Mouse (Mus musculus) fat pad, adult 2 months (tissue): ENCODE measurements around the gene Ngb.

Source experiments
- DNase-seq: peaks from one replicate; pipeline ENCODE4 v3.0.0-alpha.2; 2011; ENCODE audit warnings: low read depth, low spot score; ENCODE audit errors: extremely low read depth

Ngb gene

DNA sequence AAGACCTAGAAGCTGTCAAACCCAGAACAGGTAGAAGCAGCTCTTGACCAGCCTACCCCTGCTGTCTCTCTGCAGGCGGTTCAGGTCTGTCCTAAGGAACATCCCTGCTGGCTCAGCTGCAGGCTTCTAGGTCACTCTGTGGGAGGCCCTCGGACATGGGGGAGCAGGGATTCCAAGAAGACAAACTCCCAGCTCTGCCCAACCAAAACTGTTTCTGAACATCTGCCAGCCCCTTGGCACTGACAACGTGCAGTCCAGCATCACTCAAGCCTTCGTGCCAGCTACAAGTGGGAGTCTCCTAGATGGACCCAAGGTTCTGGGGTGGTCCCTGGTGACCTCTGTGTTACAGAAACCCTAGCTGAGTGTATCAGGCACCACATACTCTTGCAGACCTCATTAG lies 9.1 kb downstream of the Ngb start:
- DNase-seq = no peak

DNA sequence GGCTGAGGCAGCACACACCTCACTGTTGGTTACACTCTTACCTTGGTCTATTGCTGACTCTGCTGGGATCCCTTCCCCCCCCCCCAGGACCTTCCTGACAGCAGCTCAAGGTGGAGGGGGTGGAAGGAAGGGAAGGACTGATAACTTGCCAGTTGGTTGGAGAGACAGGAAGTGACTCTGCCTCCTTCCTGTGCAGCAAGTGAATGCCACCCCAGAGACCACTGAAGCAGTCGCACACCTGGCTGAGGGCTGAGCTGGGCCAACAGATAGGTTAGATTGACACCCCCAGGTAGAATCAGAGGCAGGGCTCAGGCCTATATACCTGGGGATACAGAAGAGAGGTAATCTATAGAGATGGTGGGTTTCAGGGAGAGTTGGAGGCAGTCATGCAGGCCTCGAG lies 10.4 kb downstream of the Ngb start:
- DNase-seq = no peak

DNA sequence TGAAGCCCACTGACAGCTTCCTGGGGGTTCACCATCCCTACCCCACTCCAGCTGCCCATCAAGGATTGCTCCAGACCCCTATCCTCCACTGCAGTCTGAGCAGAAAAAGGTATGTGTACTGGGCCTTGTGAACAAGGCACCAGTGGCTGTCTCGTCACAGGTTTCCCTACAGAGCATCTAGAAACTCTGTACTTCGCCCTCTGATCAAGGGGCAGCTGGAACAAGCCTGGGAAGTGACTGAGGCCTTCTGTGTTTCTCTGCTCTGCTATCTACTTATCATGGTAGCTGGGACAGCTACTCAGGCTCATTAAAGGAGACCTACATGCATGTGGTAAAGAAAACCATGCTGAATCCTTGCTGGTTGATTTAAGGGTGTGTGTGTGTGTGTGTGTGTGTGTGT lies 12.6 kb downstream of the Ngb start:
- DNase-seq = no peak

DNA sequence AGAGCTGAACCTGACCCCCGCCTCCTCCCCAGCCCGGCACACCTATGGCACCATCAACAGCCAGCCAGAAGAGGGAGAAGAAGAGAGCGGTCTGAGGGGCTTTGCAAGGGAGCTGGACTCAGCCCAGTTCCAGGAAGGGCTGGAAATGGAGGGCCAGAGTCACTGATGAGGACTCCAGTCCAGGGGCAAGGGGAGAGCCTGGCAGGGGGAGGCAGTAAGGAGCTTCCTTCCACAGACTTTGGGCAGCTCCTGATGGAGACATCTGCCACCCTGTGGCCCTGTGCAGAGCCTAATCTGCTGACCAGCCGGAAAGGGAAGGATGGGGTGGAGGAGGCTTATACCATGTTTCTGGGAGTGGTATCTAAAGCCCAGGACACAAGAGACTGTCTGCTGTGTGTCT lies 13.1 kb downstream of the Ngb start:
- DNase-seq = no peak

DNA sequence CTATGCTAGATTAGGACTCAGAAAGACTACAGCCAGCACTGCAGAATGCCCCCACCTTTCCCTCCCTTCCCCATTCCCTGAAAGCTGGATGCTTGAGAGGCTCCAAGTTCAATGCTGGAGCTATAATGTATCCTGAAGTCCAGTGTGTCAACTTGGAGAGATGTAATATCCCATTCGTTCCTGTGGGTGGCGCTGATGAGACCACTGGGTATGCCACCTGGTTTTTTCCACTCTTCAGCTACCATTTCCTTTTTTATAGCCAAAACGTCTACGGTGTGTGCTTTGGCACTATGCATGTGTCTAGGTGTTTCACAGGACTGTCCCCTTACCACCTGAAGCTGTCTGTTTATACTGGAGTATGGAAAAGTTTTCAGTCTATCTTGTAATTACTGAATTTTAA lies 14.0 kb downstream of the Ngb start:
- no peak for DNase-seq

DNA sequence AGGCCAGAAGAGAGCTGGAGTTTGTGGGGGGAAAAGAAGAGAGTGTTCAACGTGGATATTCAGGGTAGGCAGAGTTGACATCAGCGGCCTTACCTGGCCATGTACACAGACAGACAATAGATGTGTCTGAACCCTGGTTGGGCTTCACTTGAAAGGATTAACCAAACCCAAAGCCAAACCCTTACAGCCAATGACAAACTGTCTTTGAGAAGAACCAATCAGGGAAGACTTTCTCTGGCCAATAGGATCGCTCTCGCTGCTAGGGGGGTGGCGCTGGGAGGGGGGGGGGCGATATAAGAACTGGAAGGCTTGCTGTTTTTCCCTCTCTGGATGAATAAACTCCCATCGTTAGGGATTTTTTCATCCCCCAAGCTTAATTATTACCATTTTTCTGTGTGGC lies 15.1 kb downstream of the Ngb start:
- DNase-seq = no peak

DNA sequence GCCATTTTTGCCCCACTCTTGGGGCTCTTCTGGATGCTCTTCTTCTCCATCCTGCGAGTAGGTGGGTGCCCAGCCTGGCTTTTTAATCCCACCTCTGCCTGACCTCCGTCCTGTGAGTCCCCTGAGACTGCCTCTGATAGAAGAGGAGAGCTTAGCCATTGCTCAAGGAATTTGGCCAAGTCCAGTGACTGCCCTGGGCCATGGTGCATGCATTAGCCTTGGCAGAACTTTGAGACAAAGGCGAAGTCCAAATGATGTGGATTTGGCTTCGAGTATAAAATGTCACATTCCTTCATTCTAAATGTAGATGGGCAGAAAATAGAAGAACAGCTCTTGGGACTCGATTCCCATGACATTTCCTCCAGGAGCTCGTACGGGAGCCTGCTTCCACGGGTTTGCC lies 19.5 kb downstream of the Ngb start:
- no peak for DNase-seq

DNA sequence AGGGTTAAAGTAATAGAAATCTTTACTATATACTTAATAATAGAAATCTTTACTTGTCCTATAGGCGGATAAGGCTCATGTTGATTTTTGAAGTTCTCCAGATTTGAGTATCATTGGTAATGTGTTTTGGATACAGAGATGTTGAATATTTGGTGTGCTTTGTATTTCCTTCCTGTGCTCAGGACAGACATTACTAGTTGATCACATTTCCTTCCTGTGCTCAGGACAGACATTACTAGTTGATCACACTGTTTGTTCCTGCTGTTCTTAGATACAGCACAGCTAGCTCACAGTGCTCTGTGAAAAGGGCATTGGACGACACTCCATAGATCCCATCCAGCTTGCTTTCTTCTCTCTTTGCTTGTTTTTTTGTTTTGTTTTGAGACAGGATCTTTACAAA lies 25.7 kb downstream of the Ngb start:
- no peak for DNase-seq

DNA sequence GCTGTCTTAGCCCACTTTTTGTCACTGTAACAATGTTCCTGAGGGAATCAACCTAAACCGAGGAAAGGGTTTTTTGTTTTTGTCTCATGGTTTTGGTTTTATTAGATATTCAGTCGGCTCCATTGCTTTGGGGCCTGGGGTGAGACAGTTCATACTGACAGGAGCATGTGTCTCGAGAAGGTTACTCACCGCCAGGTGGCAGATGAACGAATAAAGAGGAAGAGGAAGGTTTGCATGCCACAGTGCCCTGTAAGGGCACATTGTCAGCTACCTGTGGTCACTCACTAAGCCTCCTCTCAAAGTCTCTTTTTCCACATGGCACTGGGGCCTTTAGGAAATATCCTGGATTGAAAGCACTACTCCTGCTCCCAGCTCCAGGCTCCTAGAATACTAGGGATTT lies 31.8 kb downstream of the Ngb start:
- DNase-seq = no peak

DNA sequence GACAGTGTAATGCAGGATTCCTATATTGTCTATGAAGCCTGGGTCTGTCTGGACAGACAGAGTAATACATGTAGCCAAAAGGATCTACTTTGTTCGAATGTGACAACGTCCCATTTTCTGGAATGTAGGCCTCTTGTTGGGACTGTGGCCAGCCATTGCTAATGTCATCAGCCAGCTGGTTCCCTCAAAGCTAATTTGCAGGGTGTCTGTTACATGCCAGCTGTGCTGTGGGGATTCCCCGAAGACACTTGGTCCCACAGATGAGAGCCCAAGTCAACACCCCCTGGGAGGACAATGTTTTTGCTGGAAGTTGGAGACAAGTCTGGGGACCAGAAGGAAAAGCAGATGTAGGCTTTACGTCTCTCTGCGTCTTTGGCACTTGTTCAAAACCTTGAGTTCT lies 35.9 kb downstream of the Ngb start:
- no peak for DNase-seq

DNA sequence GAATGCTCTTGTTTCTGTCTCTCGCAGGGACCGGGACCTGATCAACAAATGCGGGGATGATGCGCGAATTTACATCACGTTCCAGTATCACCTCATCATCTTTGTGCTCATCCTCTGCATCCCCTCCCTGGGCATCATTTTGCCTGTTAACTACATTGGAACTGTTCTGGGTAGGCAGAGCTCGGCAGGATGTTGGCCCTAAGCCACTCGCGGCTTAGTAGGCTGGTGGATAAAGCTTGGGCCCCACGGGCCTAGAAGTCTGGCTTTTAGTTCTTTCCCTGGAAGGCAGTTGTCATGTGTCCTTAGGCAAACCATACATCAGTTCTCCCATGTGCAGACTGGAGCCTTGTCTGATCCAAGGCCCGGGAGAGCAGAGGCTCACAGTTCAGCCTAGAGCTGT lies 36.9 kb downstream of the Ngb start:
- no peak for DNase-seq

DNA sequence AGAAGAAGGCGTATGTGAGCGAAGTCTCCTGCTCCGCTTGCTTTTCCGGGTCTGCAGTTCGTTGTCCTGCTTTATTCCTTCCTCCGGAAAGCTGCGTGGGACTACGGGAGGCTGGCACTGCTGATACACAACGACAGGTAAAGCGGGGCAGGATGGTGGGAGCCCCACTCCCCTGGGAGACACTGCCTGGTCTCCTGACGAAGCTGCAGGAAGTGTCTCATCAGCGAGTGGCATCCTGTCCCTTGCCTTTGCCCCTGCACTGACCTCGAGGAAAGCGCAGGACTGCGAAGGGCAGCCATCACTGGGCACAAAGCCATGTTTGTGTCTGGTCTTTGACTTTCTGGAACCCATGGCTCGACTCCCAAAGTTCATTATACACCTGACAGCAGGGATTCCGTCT lies 45.3 kb downstream of the Ngb start:
- no peak for DNase-seq

DNA sequence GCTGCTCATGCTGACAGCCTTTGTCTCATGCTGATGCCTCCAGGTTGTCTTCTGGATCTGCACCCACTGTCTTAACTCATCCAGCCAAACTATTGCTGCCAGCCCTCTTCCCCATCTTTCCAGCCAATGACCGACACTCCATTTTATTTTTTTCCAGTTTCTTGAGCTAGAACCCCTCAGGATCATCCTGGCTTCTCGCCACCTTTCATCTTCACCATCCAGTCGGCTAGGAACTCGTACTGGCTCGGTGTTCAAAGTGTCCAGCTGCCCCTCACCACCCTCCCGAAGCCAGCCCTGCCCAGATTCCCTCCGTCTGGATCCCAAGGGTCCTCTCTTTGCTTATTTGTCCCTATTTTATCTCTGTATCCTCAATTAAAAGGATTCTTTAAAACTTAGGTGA lies 47.5 kb downstream of the Ngb start:
- no peak for DNase-seq

DNA sequence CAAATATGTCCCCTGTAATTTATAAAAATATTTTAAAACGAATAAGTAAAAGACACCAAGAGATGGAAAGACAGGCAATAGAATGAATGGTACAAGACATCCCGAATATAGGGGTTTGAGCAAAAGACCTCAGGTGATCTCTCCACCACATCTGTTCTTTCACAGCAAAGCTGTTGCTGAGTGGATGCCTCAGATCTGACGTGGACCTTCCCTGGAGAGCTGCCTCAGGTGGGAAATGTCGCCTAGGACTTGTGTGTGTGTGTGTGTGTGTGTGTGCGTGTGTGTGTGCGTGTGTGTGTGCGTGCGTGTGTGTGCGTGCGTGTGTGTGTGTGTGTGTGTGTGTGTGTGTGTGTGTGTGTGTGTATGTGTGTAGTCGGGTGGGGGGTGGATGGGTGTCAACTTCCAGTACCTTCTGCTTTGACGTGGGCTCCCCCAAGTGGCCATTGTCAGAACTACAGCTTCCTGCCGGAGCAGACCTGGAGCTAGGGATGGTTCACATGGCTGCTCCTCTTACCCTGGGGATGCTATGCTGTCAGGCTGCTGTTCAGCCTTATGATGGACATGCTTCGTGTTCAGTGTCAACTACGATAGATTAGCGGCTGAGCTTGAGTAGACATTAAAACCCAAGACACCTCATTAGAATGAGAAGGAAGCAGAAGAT lies 49.5 kb downstream of the Ngb start:
- no peak for DNase-seq

DNA sequence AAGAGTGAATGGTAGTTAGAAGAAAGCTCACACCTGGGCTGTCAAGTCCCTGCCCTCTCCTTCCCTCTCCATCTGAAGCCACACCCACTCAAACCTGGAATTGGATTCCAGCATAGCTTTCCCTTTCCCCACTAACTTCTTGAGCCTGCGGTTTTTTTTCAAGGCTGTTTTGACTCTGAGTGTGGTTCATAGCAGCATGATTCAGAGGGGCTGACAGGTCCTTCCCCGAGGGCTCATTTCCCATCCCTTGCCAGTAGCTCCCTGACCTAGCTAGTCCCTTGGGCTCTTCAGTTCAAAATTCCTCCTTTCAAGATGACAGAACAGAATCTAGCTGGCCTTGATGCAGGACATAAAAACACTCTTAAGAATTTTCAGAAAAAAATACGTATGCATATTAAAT lies 54.8 kb downstream of the Ngb start:
- DNase-seq = no peak
